Mouse (Mus musculus) neural tube, embryonic 12.5 days (tissue): ENCODE data around the gene Ldlrad3. TPM values are rescaled to one million over a fixed set of nuclear protein-coding genes. Genes with fewer than 3 reads are reported as not detected.

Experiments
- ATAC-seq: fragments of 200-750 bp; cut with Nextera tagmentation; 2 replicates; pipeline ENCODE4 v1.8.0; 2017; ENCODE audit warnings: low read depth, mild to moderate bottlenecking, moderate TSS enrichment, moderate library complexity; ENCODE audit not compliant: low FRiP score
- H3K27ac ChIP-seq: fragments of 300-500 bp; sonication (generic); 2 replicates; pipeline ENCODE4 v1.5.1; 2016
- H3K27me3 ChIP-seq: fragments of 300-500 bp; sonication (generic); replicated peaks from 2 replicates; pipeline ENCODE4 v1.6.1; 2016; ENCODE audit warnings: mild to moderate bottlenecking
- H3K36me3 ChIP-seq: fragments of 300-500 bp; sonication (generic); 2 replicates; pipeline ENCODE4 v1.6.1; 2016; ENCODE audit warnings: mild to moderate bottlenecking
- H3K4me1 ChIP-seq: fragments of 300-500 bp; sonication (generic); 2 replicates; pipeline ENCODE4 v1.6.1; 2016
- H3K4me2 ChIP-seq: fragments of 300-500 bp; sonication (generic); replicated peaks from 2 replicates; pipeline ENCODE4 v1.6.1; 2016; ENCODE audit warnings: mild to moderate bottlenecking
- H3K4me3 ChIP-seq: fragments of 300-500 bp; sonication (generic); 2 replicates; pipeline ENCODE4 v1.5.1; 2016
- H3K9ac ChIP-seq: fragments of 300-500 bp; sonication (generic); 2 replicates; pipeline ENCODE4 v1.6.1; 2016; ENCODE audit warnings: mild to moderate bottlenecking
- H3K9me3 ChIP-seq: fragments of 300-500 bp; sonication (generic); 2 replicates; pipeline ENCODE4 v1.6.1; 2016; ENCODE audit warnings: mild to moderate bottlenecking
- WGBS: fragments of 180-500 bp; shearing (Covaris S2); methylation state at CpG from one replicate; pipeline ENCODE4 v1.1.7; 2016; 5-methylcytosine and 5-hydroxymethylcytosine counted together
- polyA plus RNA-seq: library from polyadenylated mRNA; unstranded; fragments of >200 nt; fragmentation: Nextera tagmentation; extraction: Ambion mirVana; gene quantifications from 2 replicates; pipeline ENCODE4 v1.2.1, GENCODE M21; 2016

Gene Ldlrad3
- polyA plus RNA-seq, 1 experiment from 2014 or later = 57.9 TPM

GRCm38 (mm10) chr2:101925591-101926188 lies 260.5 kb downstream of the Ldlrad3 start:
- Histone ChIP-seq H3K9ac (no peak overlapping the region), H3K4me2 (no peak overlapping the region), H3K4me3 (no peak overlapping the region), H3K4me1 (peaks cover under 1% of the 10 kb centered on the region; the same call in 1 of the 2 replicates), H3K36me3 (no peaks in the 10 kb centered on the region), H3K9me3 (no peaks in the 10 kb centered on the region), H3K27ac (no peak overlapping the region), H3K27me3 (no peaks in the 10 kb centered on the region)
- WGBS = 70% methylated on average over 12 of the region's 12 CpGs
- ATAC-seq = no peak

GRCm38 (mm10) chr2:101925183-101925582 lies 261.0 kb downstream of the Ldlrad3 start:
- no peaks in the 10 kb centered on the region for H3K9me3 ChIP-seq
- H3K27me3 ChIP-seq = no peaks in the 10 kb centered on the region
- H3K36me3 ChIP-seq = no peaks in the 10 kb centered on the region
- 81% methylated on average over 3 of the region's 3 CpGs for WGBS
- no peak overlapping the region for H3K9ac ChIP-seq
- H3K4me3 ChIP-seq = no peak overlapping the region
- no peak for ATAC-seq
- H3K4me1 ChIP-seq = peaks cover 5% of the 10 kb centered on the region; the same call in 1 of the 2 replicates
- no peak overlapping the region for H3K27ac ChIP-seq
- H3K4me2 ChIP-seq = no peak overlapping the region

- Histone ChIP-seq H3K27ac (no peak overlapping the region), H3K4me3 (no peak overlapping the region), H3K9ac (no peak overlapping the region), H3K27me3 (no peaks in the 10 kb centered on the region), H3K4me1 (peaks cover 10% of the 10 kb centered on the region; the same call in 1 of the 2 replicates), H3K36me3 (no peaks in the 10 kb centered on the region), H3K4me2 (no peak overlapping the region), H3K9me3 (no peaks in the 10 kb centered on the region)
- WGBS = 82% methylated on average over 4 of the region's 4 CpGs
- ATAC-seq = no peak
Observed at GRCm38 (mm10) chr2:101923181-101923580, 263.0 kb downstream of the Ldlrad3 start.

- Histone ChIP-seq H3K4me3 (no peak overlapping the region), H3K27ac (no peak overlapping the region), H3K36me3 (no peaks in the 10 kb centered on the region), H3K4me1 (peaks cover 10% of the 10 kb centered on the region; the same call in 1 of the 2 replicates), H3K9ac (no peak overlapping the region), H3K4me2 (no peak overlapping the region), H3K27me3 (no peaks in the 10 kb centered on the region), H3K9me3 (no peaks in the 10 kb centered on the region)
- no peak for ATAC-seq
- 89% methylated on average over 4 of the region's 4 CpGs for WGBS
Observed at GRCm38 (mm10) chr2:101922302-101922701, 263.9 kb downstream of the Ldlrad3 start.

- no peak overlapping the region for H3K4me2 ChIP-seq
- H3K9ac ChIP-seq = no peak overlapping the region
- H3K27ac ChIP-seq = peak overlapping the region; percentile 53; the same call in 1 of the 2 replicates
- peak; percentile 83 for ATAC-seq
- peaks cover 10% of the 10 kb centered on the region; the same call in 1 of the 2 replicates for H3K4me1 ChIP-seq
- no peaks in the 10 kb centered on the region for H3K27me3 ChIP-seq
- H3K36me3 ChIP-seq = no peaks in the 10 kb centered on the region
- no peaks in the 10 kb centered on the region for H3K9me3 ChIP-seq
- 24% methylated on average over 2 of the region's 2 CpGs for whole genome bisulfite sequencing
- H3K4me3 ChIP-seq = no peak overlapping the region
Observed at GRCm38 (mm10) chr2:101920136-101920554, 266.0 kb downstream of the Ldlrad3 start.

GRCm38 (mm10) chr2:101918518-101918917 lies 267.7 kb downstream of the Ldlrad3 start:
- peaks cover 10% of the 10 kb centered on the region; the same call in 1 of the 2 replicates for H3K4me1 ChIP-seq
- H3K9me3 ChIP-seq = no peaks in the 10 kb centered on the region
- H3K36me3 ChIP-seq = no peaks in the 10 kb centered on the region
- H3K4me3 ChIP-seq = no peak overlapping the region
- no peaks in the 10 kb centered on the region for H3K27me3 ChIP-seq
- no peak overlapping the region for H3K4me2 ChIP-seq
- 85% methylated on average over 7 of the region's 7 CpGs for WGBS
- H3K27ac ChIP-seq = no peak overlapping the region
- no peak for ATAC-seq
- H3K9ac ChIP-seq = no peak overlapping the region

- 84% methylated on average over 15 of the region's 15 CpGs for WGBS
Observed at GRCm38 (mm10) chr2:101909326-101910080, 276.7 kb downstream of the Ldlrad3 start.

GRCm38 (mm10) chr2:101908773-101909172 lies 277.4 kb downstream of the Ldlrad3 start:
- Histone ChIP-seq H3K27ac (no peak overlapping the region), H3K4me2 (no peak overlapping the region), H3K36me3 (no peaks in the 10 kb centered on the region), H3K27me3 (no peaks in the 10 kb centered on the region), H3K4me3 (no peak overlapping the region), H3K9me3 (no peaks in the 10 kb centered on the region), H3K4me1 (peaks cover 19% of the 10 kb centered on the region), H3K9ac (no peak overlapping the region)
- WGBS = 80% methylated on average over 13 of the region's 13 CpGs
- ATAC-seq = no peak

More at GRCm38 (mm10) chr2:101909326-101910080, 276.7 kb downstream of the Ldlrad3 start:
- H3K4me2 ChIP-seq = no peak overlapping the region
- no peak overlapping the region for H3K9ac ChIP-seq
- H3K36me3 ChIP-seq = no peaks in the 10 kb centered on the region
- no peaks in the 10 kb centered on the region for H3K27me3 ChIP-seq
- no peak overlapping the region for H3K27ac ChIP-seq
- no peaks in the 10 kb centered on the region for H3K9me3 ChIP-seq
- ATAC-seq = no peak
- peaks cover 19% of the 10 kb centered on the region for H3K4me1 ChIP-seq
- no peak overlapping the region for H3K4me3 ChIP-seq

GRCm38 (mm10) chr2:101907386-101908022 lies 278.7 kb downstream of the Ldlrad3 start:
- no peak overlapping the region for H3K4me2 ChIP-seq
- no peak for ATAC-seq
- no peaks in the 10 kb centered on the region for H3K36me3 ChIP-seq
- no peaks in the 10 kb centered on the region for H3K27me3 ChIP-seq
- peaks cover 19% of the 10 kb centered on the region for H3K4me1 ChIP-seq
- WGBS = 68% methylated on average over 10 of the region's 10 CpGs
- H3K9ac ChIP-seq = no peak overlapping the region
- H3K9me3 ChIP-seq = no peaks in the 10 kb centered on the region
- H3K27ac ChIP-seq = no peak overlapping the region
- H3K4me3 ChIP-seq = no peak overlapping the region

GRCm38 (mm10) chr2:101906379-101906690 lies 279.9 kb downstream of the Ldlrad3 start:
- peaks cover 5% of the 10 kb centered on the region; the same call in 1 of the 2 replicates for H3K36me3 ChIP-seq
- H3K4me3 ChIP-seq = no peak overlapping the region
- no peak overlapping the region for H3K27ac ChIP-seq
- no peaks in the 10 kb centered on the region for H3K9me3 ChIP-seq
- H3K9ac ChIP-seq = no peak overlapping the region
- no peak overlapping the region; the same call in 1 of the 2 replicates for H3K4me2 ChIP-seq
- no peaks in the 10 kb centered on the region for H3K27me3 ChIP-seq
- no peak; the same call in 1 of the 2 replicates for ATAC-seq
- H3K4me1 ChIP-seq = peaks cover 19% of the 10 kb centered on the region
- 70% methylated on average over 5 of the region's 5 CpGs for WGBS

- peak; percentile 81 for ATAC-seq
- Histone ChIP-seq H3K4me1 (peaks cover 19% of the 10 kb centered on the region), H3K27ac (no peak overlapping the region), H3K36me3 (peaks cover 10% of the 10 kb centered on the region; the same call in 1 of the 2 replicates), H3K9ac (no peak overlapping the region), H3K4me3 (no peak overlapping the region), H3K9me3 (no peaks in the 10 kb centered on the region), H3K4me2 (peak overlapping the region; percentile 37), H3K27me3 (no peaks in the 10 kb centered on the region)
- WGBS = 29% methylated on average over 21 of the region's 21 CpGs
Observed at GRCm38 (mm10) chr2:101905534-101906378, 280.4 kb downstream of the Ldlrad3 start.
